Mouse (Mus musculus): ENCODE data around the gene Tmem91. TPM values are rescaled to one million over a fixed set of nuclear protein-coding genes. Genes with fewer than 3 reads are reported as not detected.
A peak's percentile ranks its signal among the peaks of the same experiment; 100 is the strongest.

Tmem91 gene
- polyA plus RNA-seq, 1 experiment from 2014 or later, result 1.1 TPM

- Histone ChIP-seq H3K4me2 (ENCODE audit: low read length) (no peak overlapping the region), H3K36me3 (ENCODE audit: insufficient read depth, low read length) (peaks cover 13% of the 10 kb centered on the region; the same call in 1 of the 2 replicates), H3K27me3 (ENCODE audit: insufficient read depth, low read length) (no peaks in the 10 kb centered on the region), H3K9me3 (replicated peaks; ENCODE audit: low read length) (no peaks in the 10 kb centered on the region), H3K4me1 (replicated peaks; ENCODE audit: insufficient read depth, low read length) (no peaks in the 10 kb centered on the region), H3K4me3 (replicated peaks; ENCODE audit: low read depth, low read length) (no peak overlapping the region), H3K9ac (ENCODE audit: low read depth, low read length) (no peak overlapping the region), H3K27ac (no peak overlapping the region)
- ATAC-seq (replicated peaks; ENCODE audit: low FRiP score, low read depth) (no peak), DNase-seq (ENCODE audit: low spot score) (no peak)
- TF ChIP-seq CTCF (IDR thresholded peaks at IDR 0.05; ENCODE audit: low read depth), result no peak
- 87% methylated on average over 4 of the region's 4 CpGs for WGBS
Observed at GRCm38 (mm10) chr7:25670096-25670495, 4.9 kb downstream of the Tmem91 start.

GRCm38 (mm10) chr7:25669631-25670030 lies 5.3 kb downstream of the Tmem91 start:
- no peak overlapping the region for H3K4me2 ChIP-seq (ENCODE audit: low read length)

DNA sequence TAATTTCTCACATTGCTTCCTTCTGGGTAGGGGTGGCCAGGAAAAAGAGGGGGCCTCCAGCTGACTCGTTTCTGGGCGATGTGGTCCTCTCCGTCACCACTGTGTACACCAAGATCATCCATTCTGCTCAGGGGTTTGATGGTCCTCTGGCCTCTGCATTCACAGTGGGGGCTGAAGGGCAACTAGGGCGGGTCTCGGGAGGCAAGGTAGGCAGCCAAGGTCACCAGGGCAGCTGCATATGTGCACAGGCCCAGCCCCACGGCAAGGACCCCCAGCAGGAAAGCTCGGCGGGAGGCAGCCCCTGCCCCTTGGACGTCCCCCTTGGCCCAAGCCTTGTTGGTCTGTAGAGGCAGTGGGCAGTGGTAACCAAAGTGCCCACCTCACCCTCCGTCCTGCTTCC lies 5.8 kb downstream of the Tmem91 start:
- Histone ChIP-seq H3K27ac (no peak overlapping the region), H3K4me1 (replicated peaks; ENCODE audit: insufficient read depth, low read length) (no peaks in the 10 kb centered on the region), H3K36me3 (ENCODE audit: insufficient read depth, low read length) (peaks cover 21% of the 10 kb centered on the region), H3K9me3 (replicated peaks; ENCODE audit: low read length) (no peaks in the 10 kb centered on the region), H3K9ac (ENCODE audit: low read depth, low read length) (no peak overlapping the region), H3K4me3 (replicated peaks; ENCODE audit: low read depth, low read length) (no peak overlapping the region), H3K27me3 (ENCODE audit: insufficient read depth, low read length) (no peaks in the 10 kb centered on the region), H3K4me2 (ENCODE audit: low read length) (no peak overlapping the region)
- DNase-seq (ENCODE audit: low spot score), result no peak
- no peak for ATAC-seq (replicated peaks; ENCODE audit: low FRiP score, low read depth)
- WGBS, result 89% methylated on average over 10 of the region's 10 CpGs
- no peak for TF ChIP-seq CTCF (IDR thresholded peaks at IDR 0.05; ENCODE audit: low read depth)

More at GRCm38 (mm10) chr7:25669631-25670030, 5.3 kb downstream of the Tmem91 start:
- Histone ChIP-seq H3K4me1 (replicated peaks; ENCODE audit: insufficient read depth, low read length) (no peaks in the 10 kb centered on the region), H3K27me3 (ENCODE audit: insufficient read depth, low read length) (no peaks in the 10 kb centered on the region), H3K9me3 (replicated peaks; ENCODE audit: low read length) (no peaks in the 10 kb centered on the region), H3K9ac (ENCODE audit: low read depth, low read length) (no peak overlapping the region), H3K36me3 (ENCODE audit: insufficient read depth, low read length) (peaks cover 16% of the 10 kb centered on the region), H3K4me3 (replicated peaks; ENCODE audit: low read depth, low read length) (no peak overlapping the region), H3K27ac (no peak overlapping the region)
- ATAC-seq (replicated peaks; ENCODE audit: low FRiP score, low read depth) (no peak), DNase-seq (ENCODE audit: low spot score) (no peak)
- TF ChIP-seq CTCF (IDR thresholded peaks at IDR 0.05; ENCODE audit: low read depth), result no peak
- 78% methylated on average over 9 of the region's 9 CpGs for WGBS

DNA sequence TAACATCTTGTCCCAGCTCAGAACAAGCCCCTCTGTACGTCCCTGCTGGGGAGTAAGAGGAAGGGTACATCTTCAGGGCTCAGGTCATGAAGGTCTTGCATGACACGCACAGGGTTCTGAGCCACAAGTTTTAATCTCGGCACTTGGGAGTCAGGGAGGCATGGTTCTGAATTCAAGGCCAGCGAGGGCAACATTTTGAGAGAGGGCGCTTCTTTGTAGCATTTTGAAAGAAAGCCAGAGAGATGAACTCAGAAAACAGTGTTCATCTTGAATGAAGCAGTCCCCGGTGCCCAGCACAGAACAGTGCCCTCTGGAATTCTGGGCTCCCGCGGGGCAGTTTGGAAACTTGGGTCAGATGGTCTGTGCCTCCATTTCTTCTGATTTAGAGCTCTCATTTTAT lies 8.6 kb downstream of the Tmem91 start:
- Histone ChIP-seq H3K27ac (no peak overlapping the region), H3K4me2 (ENCODE audit: low read length) (no peak overlapping the region), H3K27me3 (ENCODE audit: insufficient read depth, low read length) (no peaks in the 10 kb centered on the region), H3K36me3 (ENCODE audit: insufficient read depth, low read length) (peaks cover 26% of the 10 kb centered on the region), H3K4me1 (replicated peaks; ENCODE audit: insufficient read depth, low read length) (no peaks in the 10 kb centered on the region), H3K9me3 (replicated peaks; ENCODE audit: low read length) (no peaks in the 10 kb centered on the region), H3K4me3 (replicated peaks; ENCODE audit: low read depth, low read length) (no peak overlapping the region), H3K9ac (ENCODE audit: low read depth, low read length) (no peak overlapping the region)
- TF ChIP-seq CTCF (IDR thresholded peaks at IDR 0.05; ENCODE audit: low read depth), result no peak
- 90% methylated on average over 8 of the region's 8 CpGs for WGBS
- no peak for ATAC-seq (replicated peaks; ENCODE audit: low FRiP score, low read depth)
- DNase-seq (ENCODE audit: low spot score), result no peak

- H3K4me3 ChIP-seq (replicated peaks; ENCODE audit: low read depth, low read length), result peak within 1 kb of the TSS; percentile 59
Observed at GRCm38 (mm10) chr7:25658657-25659472, 16.1 kb downstream of the Tmem91 start, which contains the start of the genes Bckdha and Exosc5. TSS of gene Bckdha (minus strand) at chr7:25658981. TSS of gene Exosc5 (plus strand) at chr7:25659164.

GRCm38 (mm10) chr7:25657785-25658184 lies 17.2 kb downstream of the Tmem91 start:
- TF ChIP-seq CTCF (IDR thresholded peaks at IDR 0.05; ENCODE audit: low read depth), result no peak
- DNase-seq (ENCODE audit: low spot score), result no peak
- peak overlapping the region; percentile 59 for H3K4me3 ChIP-seq (replicated peaks; ENCODE audit: low read depth, low read length)
- no peaks in the 10 kb centered on the region for H3K27me3 ChIP-seq (ENCODE audit: insufficient read depth, low read length)
- ATAC-seq (replicated peaks; ENCODE audit: low FRiP score, low read depth), result no peak
- 32% methylated on average over 10 of the region's 10 CpGs for WGBS
- peak overlapping the region; percentile 73 for H3K9ac ChIP-seq (ENCODE audit: low read depth, low read length)
- 0 out of 2 replicates have a peak, but pooled peaks cover 4% of the 10 kb centered on the region for H3K4me1 ChIP-seq (replicated peaks; ENCODE audit: insufficient read depth, low read length)
- no peaks in the 10 kb centered on the region for H3K36me3 ChIP-seq (ENCODE audit: insufficient read depth, low read length)
- H3K4me2 ChIP-seq (ENCODE audit: low read length), result peak overlapping the region; percentile 66
- no peaks in the 10 kb centered on the region for H3K9me3 ChIP-seq (replicated peaks; ENCODE audit: low read length)
- H3K27ac ChIP-seq, result peak overlapping the region; percentile 85; the same call in 1 of the 2 replicates

More at GRCm38 (mm10) chr7:25658657-25659472, 16.1 kb downstream of the Tmem91 start, which contains the start of the genes Bckdha and Exosc5:
- Histone ChIP-seq H3K36me3 (ENCODE audit: insufficient read depth, low read length) (peaks cover 4% of the 10 kb centered on the region; the same call in 1 of the 2 replicates), H3K4me1 (replicated peaks; ENCODE audit: insufficient read depth, low read length) (0 out of 2 replicates have a peak, but pooled peaks cover 4% of the 10 kb centered on the region), H3K4me2 (ENCODE audit: low read length) (peak within 1 kb of the TSS; percentile 84), H3K9ac (ENCODE audit: low read depth, low read length) (peak within 1 kb of the TSS; percentile 73), H3K27me3 (ENCODE audit: insufficient read depth, low read length) (no peaks in the 10 kb centered on the region), H3K9me3 (replicated peaks; ENCODE audit: low read length) (no peaks in the 10 kb centered on the region), H3K27ac (peak within 1 kb of the TSS; percentile 85)
- ATAC-seq (replicated peaks; ENCODE audit: low FRiP score, low read depth), result peak; percentile 99
- WGBS, result under 1% methylated on average over 50 of the region's 50 CpGs
- no peak for TF ChIP-seq CTCF (IDR thresholded peaks at IDR 0.05; ENCODE audit: low read depth)
- peak; percentile 100 for DNase-seq (ENCODE audit: low spot score)
